Mouse (Mus musculus) hindbrain, embryonic 14.5 days (tissue): ENCODE measurements at regions not wholly inside any gene's neighbourhood (a gene's known extent, or its start where the extent isn't known, plus 50 kb on each side); places are given as distances from the start of the nearest gene placed in this dataset.

Experiments used
- ATAC-seq: fragments of 200-750 bp; cut with Nextera tagmentation; 2 replicates; pipeline ENCODE4 v1.8.0; 2017; ENCODE audit warnings: moderate number of reproducible peaks, mild to moderate bottlenecking, moderate TSS enrichment, moderate library complexity; ENCODE audit not compliant: low FRiP score
- DNase-seq: peaks from one replicate; pipeline ENCODE4 v3.0.0-alpha.2; 2015; ENCODE audit warnings: low spot score
- H3K27ac ChIP-seq: fragments of 300-500 bp; sonication (generic); 2 replicates; pipeline ENCODE4 v1.5.1; 2014; ENCODE audit warnings: mild to moderate bottlenecking, moderate library complexity
- H3K27me3 ChIP-seq: fragments of 300-500 bp; sonication (generic); 2 replicates; pipeline ENCODE4 v1.6.1; 2014; ENCODE audit warnings: mild to moderate bottlenecking, low read length, mixed read lengths; ENCODE audit not compliant: control insufficient read depth, insufficient read depth
- H3K36me3 ChIP-seq: fragments of 300-500 bp; sonication (generic); replicated peaks from 2 replicates; pipeline ENCODE4 v1.6.1; 2014; ENCODE audit not compliant: control insufficient read depth, insufficient read depth
- H3K4me1 ChIP-seq: fragments of 300-500 bp; sonication (generic); replicated peaks from 2 replicates; pipeline ENCODE4 v1.6.1; 2014; ENCODE audit warnings: antibody characterized with exemption, low read length, mixed read lengths; ENCODE audit not compliant: control insufficient read depth, insufficient read depth
- H3K4me2 ChIP-seq: fragments of 300-500 bp; sonication (generic); replicated peaks from 2 replicates; pipeline ENCODE4 v1.6.1; 2014; ENCODE audit warnings: mild to moderate bottlenecking, moderate library complexity
- H3K4me3 ChIP-seq: fragments of 300-500 bp; sonication (generic); replicated peaks from 2 replicates; pipeline ENCODE4 v1.5.1; 2014; ENCODE audit warnings: mild to moderate bottlenecking, low read length
- H3K9ac ChIP-seq: fragments of 300-500 bp; sonication (generic); 2 replicates; pipeline ENCODE4 v1.6.1; 2014
- H3K9me3 ChIP-seq: fragments of 300-500 bp; sonication (generic); 2 replicates; pipeline ENCODE4 v1.6.1; 2016; ENCODE audit warnings: low read length; ENCODE audit not compliant: control insufficient read depth
- WGBS: fragments of 180-500 bp; shearing (Covaris S2); extraction: QIAGEN DNeasy Blood & Tissue Kit; methylation state at CpG from one replicate; pipeline ENCODE4 v1.1.7; 2014; 5-methylcytosine and 5-hydroxymethylcytosine counted together

DNA sequence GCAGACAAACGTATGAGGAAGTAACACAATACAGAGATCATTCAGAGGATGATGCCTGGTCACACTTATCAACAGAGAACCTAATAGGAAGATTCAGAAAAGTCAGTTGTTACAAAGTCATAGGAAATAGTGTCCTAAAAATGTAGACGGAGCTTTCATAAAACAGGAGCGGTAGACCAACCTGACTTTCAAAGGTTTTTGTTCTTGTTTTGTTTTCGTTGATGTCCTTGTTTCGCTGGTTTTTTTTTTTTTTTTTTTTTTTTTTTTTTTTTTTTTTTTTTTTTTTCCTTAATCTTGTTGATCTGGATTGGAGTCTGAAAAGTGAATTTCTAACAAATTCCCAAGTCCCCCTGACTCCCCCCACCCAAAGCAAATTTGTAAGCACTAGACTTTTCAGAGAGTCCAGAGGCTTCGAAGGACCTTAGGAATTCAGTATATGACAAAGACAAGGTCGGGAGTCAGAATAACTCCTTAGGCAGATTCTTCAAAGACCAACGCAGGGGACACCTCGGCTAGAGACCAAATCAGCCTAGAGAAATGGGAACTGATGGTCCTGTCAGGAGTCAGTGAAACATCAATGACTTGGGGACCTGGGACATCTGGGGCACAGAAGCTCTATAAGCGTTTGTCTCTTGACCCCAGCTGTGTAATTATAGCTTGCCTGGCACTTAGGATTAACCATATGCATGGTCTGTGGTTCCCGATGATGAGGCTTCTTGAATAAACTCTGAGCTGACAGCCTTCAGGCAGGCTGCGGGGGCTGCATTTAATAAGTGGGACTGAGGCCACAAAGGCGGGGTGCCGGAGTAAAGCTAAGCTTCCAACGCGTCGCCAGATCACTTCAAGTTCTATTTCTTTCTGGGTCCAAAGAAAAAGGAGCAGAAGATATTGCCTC lies 115.7 kb upstream of the Cblb start:
- Histone ChIP-seq H3K27me3 (no peaks in the 10 kb centered on the region), H3K4me2 (peak overlapping the region; percentile 13; the same call in 1 of the 2 replicates), H3K4me1 (peaks cover 20% of the 10 kb centered on the region), H3K9me3 (peaks cover 3% of the 10 kb centered on the region; the same call in 1 of the 2 replicates), H3K4me3 (no peak overlapping the region), H3K27ac (no peak overlapping the region), H3K36me3 (no peaks in the 10 kb centered on the region), H3K9ac (no peak overlapping the region)
- DNase-seq, result no peak
- peak; percentile 69; the same call in 1 of the 2 replicates for ATAC-seq
- WGBS, result 43% methylated on average over 17 of the region's 17 CpGs

DNA sequence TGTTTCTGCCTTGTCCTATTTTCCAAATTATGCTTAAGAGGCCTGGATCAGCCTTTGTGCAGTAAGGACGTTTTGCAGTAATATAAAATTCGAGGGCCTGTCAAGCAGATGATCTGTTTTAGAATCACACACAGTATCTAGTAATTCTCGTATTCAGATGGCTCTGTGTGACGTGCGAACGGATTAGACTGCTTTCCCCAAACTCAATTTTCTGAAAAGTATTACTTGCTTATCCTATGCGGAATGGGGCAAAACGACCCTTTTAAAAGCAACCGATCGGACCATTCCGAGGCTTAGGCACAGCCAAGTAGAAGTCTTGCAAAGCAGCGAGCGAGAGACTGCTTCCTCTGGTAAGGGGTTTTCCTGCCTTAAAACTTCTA lies 115.1 kb upstream of the Cblb start:
- no peak overlapping the region for H3K4me3 ChIP-seq
- WGBS, result 75% methylated on average over 13 of the region's 13 CpGs

DNA sequence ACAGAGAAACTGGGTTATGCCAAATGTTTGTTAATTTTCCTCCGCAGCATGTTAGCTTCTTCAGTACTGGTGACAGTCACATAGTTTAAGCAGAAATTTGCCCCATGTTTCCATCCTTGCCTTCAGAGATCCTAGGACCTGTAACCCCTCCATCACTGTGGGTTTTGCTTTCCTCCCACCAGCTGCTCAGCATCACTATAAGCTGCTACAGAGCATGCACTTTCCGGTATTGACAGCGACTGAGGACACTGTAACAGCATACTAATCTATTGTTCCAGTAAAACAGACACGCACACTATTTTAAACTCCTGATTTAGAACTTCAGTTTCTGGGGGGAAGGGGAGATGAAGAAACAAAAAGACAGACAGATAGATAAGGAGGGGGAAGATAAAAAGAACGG lies 114.7 kb upstream of the Cblb start:
- Histone ChIP-seq H3K4me1 (peaks cover 20% of the 10 kb centered on the region), H3K36me3 (no peaks in the 10 kb centered on the region), H3K4me2 (peak overlapping the region; percentile 13; the same call in 1 of the 2 replicates), H3K9ac (no peak overlapping the region), H3K27ac (0 out of 2 replicates have a peak overlapping the region, but pooled peaks have one; percentile 17), H3K27me3 (no peaks in the 10 kb centered on the region), H3K9me3 (peaks cover 3% of the 10 kb centered on the region; the same call in 1 of the 2 replicates), H3K4me3 (no peak overlapping the region)
- WGBS, result 44% methylated on average over 5 of the region's 5 CpGs
- DNase-seq, result no peak
- 0 out of 2 replicates have a peak, but pooled peaks have one; percentile 21 for ATAC-seq

More for the DNA sequence above, 115.1 kb upstream of the Cblb start:
- H3K27me3 ChIP-seq, result no peaks in the 10 kb centered on the region
- ATAC-seq (0 out of 2 replicates have a peak, but pooled peaks have one; percentile 37), DNase-seq (no peak)
- H3K9me3 ChIP-seq, result peaks cover 3% of the 10 kb centered on the region; the same call in 1 of the 2 replicates
- H3K4me2 ChIP-seq, result peak overlapping the region; percentile 13; the same call in 1 of the 2 replicates
- H3K36me3 ChIP-seq, result no peaks in the 10 kb centered on the region
- peaks cover 20% of the 10 kb centered on the region for H3K4me1 ChIP-seq
- H3K9ac ChIP-seq, result no peak overlapping the region
- 0 out of 2 replicates have a peak overlapping the region, but pooled peaks have one; percentile 17 for H3K27ac ChIP-seq

DNA sequence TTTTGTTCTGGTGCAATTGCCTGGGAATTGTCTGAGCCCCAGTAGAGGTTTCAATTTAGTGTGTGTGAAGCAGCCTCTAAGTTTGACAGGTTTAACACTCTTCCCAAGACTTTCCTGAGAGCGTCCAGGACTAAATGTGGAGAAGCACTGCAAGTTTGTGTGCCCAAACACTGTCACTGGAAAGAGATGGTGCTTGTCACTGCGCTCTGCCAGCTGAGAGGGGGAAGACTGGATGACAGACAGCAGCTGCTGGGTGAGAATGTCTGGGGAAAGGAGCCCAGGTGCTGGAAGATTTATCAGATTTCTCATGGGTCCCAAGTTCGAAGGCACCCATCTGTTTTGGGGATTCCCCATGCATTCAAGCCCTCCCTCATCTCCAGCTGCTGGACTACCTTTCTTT lies 114.2 kb upstream of the Cblb start:
- Histone ChIP-seq H3K27me3 (no peaks in the 10 kb centered on the region), H3K4me3 (no peak overlapping the region), H3K9ac (no peak overlapping the region), H3K9me3 (peaks cover 3% of the 10 kb centered on the region; the same call in 1 of the 2 replicates), H3K36me3 (no peaks in the 10 kb centered on the region), H3K4me1 (peaks cover 20% of the 10 kb centered on the region), H3K27ac (no peak overlapping the region), H3K4me2 (no peak overlapping the region)
- 45% methylated on average over 3 of the region's 3 CpGs for WGBS
- ATAC-seq, result 0 out of 2 replicates have a peak, but pooled peaks have one; percentile 11
- no peak for DNase-seq

DNA sequence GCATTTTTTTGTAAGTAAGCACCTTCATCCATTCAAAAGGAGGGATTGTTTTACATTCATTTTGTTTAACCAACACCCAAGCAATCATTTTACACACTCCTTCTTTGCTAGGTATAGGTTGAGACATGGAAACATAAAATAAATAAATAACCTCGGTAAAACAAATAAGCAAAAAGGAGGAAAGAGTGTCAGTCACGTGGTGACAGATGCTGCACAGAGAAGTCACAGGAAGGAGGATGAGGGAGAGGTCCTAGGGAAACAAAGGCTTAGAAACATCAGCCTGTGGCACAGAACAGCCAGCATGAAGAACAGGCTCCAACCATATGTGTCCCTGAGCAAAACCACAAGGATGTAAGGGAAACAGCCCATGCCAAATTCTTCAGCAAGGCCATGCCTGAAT lies 113.5 kb upstream of the Cblb start:
- Histone ChIP-seq H3K4me2 (no peak overlapping the region), H3K27ac (no peak overlapping the region), H3K9ac (no peak overlapping the region), H3K36me3 (no peaks in the 10 kb centered on the region), H3K4me3 (no peak overlapping the region), H3K4me1 (peaks cover 20% of the 10 kb centered on the region), H3K27me3 (no peaks in the 10 kb centered on the region), H3K9me3 (peaks cover 3% of the 10 kb centered on the region; the same call in 1 of the 2 replicates)
- ATAC-seq, result no peak
- WGBS, result 45% methylated on average over 2 of the region's 2 CpGs
- DNase-seq, result no peak

DNA sequence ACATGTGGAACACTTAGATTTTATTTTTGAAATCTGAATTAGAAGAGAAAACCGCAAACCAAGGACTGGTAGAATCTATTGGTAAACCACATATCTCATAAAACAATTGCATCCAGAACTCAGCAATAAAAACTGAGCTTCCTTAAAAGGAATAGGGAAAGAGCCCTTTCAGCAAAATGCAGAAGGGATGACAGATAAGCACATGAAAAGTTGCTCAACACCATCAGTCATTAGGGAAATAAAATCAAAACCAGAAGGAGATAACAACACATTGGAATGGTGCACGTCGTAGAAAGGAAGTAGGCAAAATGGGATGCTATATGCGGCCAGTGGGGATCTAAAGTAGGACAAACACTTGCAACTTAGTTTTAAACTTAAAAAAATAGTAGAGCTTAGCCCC lies 110.0 kb upstream of the Cblb start:
- Histone ChIP-seq H3K36me3 (no peaks in the 10 kb centered on the region), H3K4me1 (peaks cover 15% of the 10 kb centered on the region), H3K27me3 (no peaks in the 10 kb centered on the region), H3K27ac (no peak overlapping the region), H3K9me3 (no peaks in the 10 kb centered on the region), H3K4me3 (no peak overlapping the region), H3K4me2 (no peak overlapping the region), H3K9ac (no peak overlapping the region)
- no peak for DNase-seq
- no peak for ATAC-seq
- 92% methylated on average over 4 of the region's 4 CpGs for WGBS

DNA sequence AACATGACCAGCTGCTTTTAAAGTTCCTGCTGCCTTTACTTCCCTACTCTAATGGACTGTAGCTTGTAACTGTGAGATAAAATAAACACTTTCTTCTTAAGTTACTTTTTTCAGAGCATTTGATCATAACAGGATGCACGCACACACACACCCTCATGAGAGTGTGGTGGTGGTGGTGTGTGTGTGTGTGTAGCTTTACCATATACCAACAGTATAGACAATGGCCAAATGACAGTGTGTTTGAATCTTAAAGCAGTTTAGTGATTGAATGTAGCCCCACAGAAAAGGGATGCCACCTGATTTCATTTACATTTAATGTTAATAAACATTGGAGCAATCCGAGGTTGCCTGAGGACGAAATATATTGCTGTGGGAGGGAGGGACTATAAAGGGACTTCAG lies 108.4 kb upstream of the Cblb start:
- Histone ChIP-seq H3K4me2 (no peak overlapping the region), H3K27ac (no peak overlapping the region), H3K4me3 (no peak overlapping the region), H3K4me1 (0 out of 2 replicates have a peak, but pooled peaks cover 4% of the 10 kb centered on the region), H3K9me3 (no peaks in the 10 kb centered on the region), H3K27me3 (no peaks in the 10 kb centered on the region), H3K36me3 (no peaks in the 10 kb centered on the region), H3K9ac (no peak overlapping the region)
- no peak for DNase-seq
- ATAC-seq, result no peak
- 39% methylated on average over 3 of the region's 3 CpGs for whole genome bisulfite sequencing

DNA sequence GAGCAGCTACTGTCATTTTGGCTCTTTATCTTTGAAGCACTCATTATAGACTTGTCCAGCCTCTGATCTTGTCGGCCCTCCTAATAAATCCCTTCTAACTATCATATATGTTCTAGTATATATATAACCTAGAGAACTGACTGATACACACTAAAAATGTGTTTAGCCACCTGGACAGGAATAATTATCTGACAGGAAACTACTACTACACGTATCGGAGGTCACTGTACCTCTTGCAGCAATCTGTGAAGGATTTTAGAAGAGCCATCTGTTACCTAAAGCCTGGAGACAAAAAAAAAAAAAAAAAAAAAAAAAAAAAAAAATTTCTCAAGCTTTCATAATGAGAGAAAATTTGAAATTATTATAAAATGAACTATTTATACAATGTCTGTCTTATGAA lies 105.4 kb upstream of the Cblb start:
- no peak overlapping the region for H3K4me2 ChIP-seq
- no peaks in the 10 kb centered on the region for H3K4me1 ChIP-seq
- H3K4me3 ChIP-seq, result no peak overlapping the region
- no peak overlapping the region for H3K27ac ChIP-seq
- WGBS, result 87% methylated on average over 3 of the region's 3 CpGs
- no peak overlapping the region for H3K9ac ChIP-seq
- no peaks in the 10 kb centered on the region for H3K36me3 ChIP-seq
- DNase-seq (no peak), ATAC-seq (no peak)
- H3K27me3 ChIP-seq, result no peaks in the 10 kb centered on the region
- no peaks in the 10 kb centered on the region for H3K9me3 ChIP-seq

DNA sequence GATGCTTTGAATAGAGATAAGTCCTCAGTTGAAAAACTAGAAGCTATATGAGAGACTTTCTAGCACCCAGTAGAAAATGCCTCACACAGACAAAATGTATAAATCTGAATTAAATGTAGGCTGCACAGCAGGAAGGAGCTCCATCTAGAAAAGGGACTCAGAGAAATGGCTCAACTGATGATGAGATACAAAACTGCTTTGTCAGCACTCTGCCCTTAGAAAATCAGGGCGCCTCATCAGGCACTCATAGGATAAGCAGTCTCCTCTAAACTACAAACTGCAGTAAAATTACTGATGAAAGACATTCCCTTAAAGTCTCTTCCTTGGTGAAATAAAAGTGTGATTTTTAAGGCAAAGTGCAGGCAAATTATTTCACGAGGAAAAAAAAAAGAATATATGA lies 97.9 kb upstream of the Cblb start:
- H3K4me2 ChIP-seq, result no peak overlapping the region

More for the DNA sequence above, 97.9 kb upstream of the Cblb start:
- 91% methylated on average over 2 of the region's 2 CpGs for WGBS
- no peaks in the 10 kb centered on the region for H3K27me3 ChIP-seq
- H3K27ac ChIP-seq, result no peak overlapping the region
- H3K9ac ChIP-seq, result no peak overlapping the region
- H3K4me1 ChIP-seq, result no peaks in the 10 kb centered on the region
- H3K9me3 ChIP-seq, result no peaks in the 10 kb centered on the region
- ATAC-seq (no peak), DNase-seq (no peak)
- H3K36me3 ChIP-seq, result no peaks in the 10 kb centered on the region
- no peak overlapping the region for H3K4me3 ChIP-seq
